In genomic region chr5:143547384-143547783, GRCm38 (mm10) we compare ENCODE assay signal across 8 mouse cellular contexts. TPM values are rescaled to one million over a fixed set of nuclear protein-coding genes. Genes with fewer than 3 reads are reported as not detected.
DNase-seq lines count a peak whose midpoint lies in the region; ATAC-seq and TF ChIP-seq lines count a peak whose summit lies in the region.

No protein-coding gene starts in this region.

- H3K27me3 ChIP-seq in MEL (ENCODE audit: control insufficient read depth in 1 of 2, insufficient read depth in 2 of 2, low read length in 2 of 2): peaks cover 3 to 5% of the 10 kb centered on the region in 2 experiments; a peak in 3 of 4 replicates
- H3K27me3 ChIP-seq in liver, embryonic 16.5 days (ENCODE audit: control insufficient read depth, insufficient read depth, low read depth, low read length): no peaks in the 10 kb centered on the region

- peaks cover 0 to 12% of the 10 kb centered on the region in 2 experiments; a peak in 2 of 4 replicates for H3K4me1 ChIP-seq in MEL (ENCODE audit: control insufficient read depth in 1 of 2, insufficient read depth in 2 of 2, low read length in 2 of 2)
- H3K4me1 ChIP-seq in liver, embryonic 16.5 days (ENCODE audit: control insufficient read depth, low read depth, low read length): peaks cover 23% of the 10 kb centered on the region

- H3K27ac ChIP-seq in MEL (ENCODE audit: control insufficient read depth, low read depth, low read length): no peak overlapping the region
- no peak overlapping the region; the same call in 1 of the 2 replicates for H3K27ac ChIP-seq in liver, embryonic 16.5 days (ENCODE audit: low read length)

- H3K4me3 ChIP-seq in MEL (ENCODE audit: control insufficient read depth in 1 of 2, insufficient read depth in 1 of 2, low read depth in 2 of 2, low read length in 2 of 2): peak overlapping the region; percentile 67 to 74
- no peak overlapping the region for H3K4me3 ChIP-seq in liver, embryonic 16.5 days (ENCODE audit: low read depth, low read length)

- no peak for TF ChIP-seq EP300 in MEL (IDR thresholded peaks at IDR 0.05; ENCODE audit: low read depth in 1 of 2, low read length in 2 of 2)

- TF ChIP-seq RAD21 in MEL (IDR thresholded peaks at IDR 0.05; ENCODE audit: low read depth, low read length): peak; percentile 90

- no peak for TF ChIP-seq POLR2A in MEL (IDR thresholded peaks at IDR 0.05; ENCODE audit: control insufficient read depth in 1 of 2, insufficient read depth in 1 of 2, low read depth in 1 of 2, low read length in 2 of 2, poor library complexity in 1 of 2)

- no peak for ATAC-seq in liver, embryonic 16.5 days (ENCODE audit: low read depth)

- H3K79me2 ChIP-seq in MEL (ENCODE audit: control insufficient read depth, insufficient read depth, low read length, poor library complexity): peaks cover 8% of the 10 kb centered on the region

- TF ChIP-seq CTCF in MEL (IDR thresholded peaks at IDR 0.05 in 2 of 3, conservative IDR thresholded peaks at IDR 0.05 in 1 of 3; ENCODE audit: control insufficient read depth in 1 of 3, insufficient read depth in 1 of 3, low read depth in 2 of 3, low read length in 3 of 3, poor library complexity in 1 of 3, severe bottlenecking in 1 of 3): peak; percentile 96 to 99 (median 97)

- H3K36me3 ChIP-seq in MEL (ENCODE audit: control insufficient read depth in 1 of 2, insufficient read depth in 2 of 2, low read length in 2 of 2): peaks cover 0 to 10% of the 10 kb centered on the region in 2 experiments; a peak in 2 of 4 replicates
- no peaks in the 10 kb centered on the region for H3K36me3 ChIP-seq in liver, embryonic 16.5 days (ENCODE audit: control insufficient read depth, insufficient read depth)

- DNase-seq in A20 (ENCODE audit: low read depth, low spot score) (peak; percentile 90), MEL (ENCODE audit: low read depth, low spot score) (peak; percentile 94)
- peak; percentile 78 for DNase-seq in cerebellum, adult 8-10 months
- DNase-seq in gastrocnemius, postnatal 25 days: peak; percentile 67
- peak; percentile 81 to 88 for DNase-seq in kidney, postnatal 36 days
- DNase-seq in retina, postnatal 1 day: peak; percentile 77
- peak; percentile 69 to 79 for DNase-seq in urinary bladder, postnatal 36 days (ENCODE audit: low spot score in 2 of 2)

- 3% methylated on average over 11 of the region's 11 CpGs for WGBS in liver, embryonic 16.5 days (ENCODE audit: insufficient replicate concordance)

- H3K9me3 ChIP-seq in MEL (replicated peaks; ENCODE audit: insufficient read depth, low read length): no peaks in the 10 kb centered on the region
- no peaks in the 10 kb centered on the region for H3K9me3 ChIP-seq in liver, embryonic 16.5 days (replicated peaks; ENCODE audit: control insufficient read depth, low read length)

- H3K9ac ChIP-seq in MEL (ENCODE audit: control insufficient read depth, low read depth, low read length, poor library complexity, severe bottlenecking): peak overlapping the region; percentile 75
- H3K9ac ChIP-seq in liver, embryonic 16.5 days (ENCODE audit: low read depth, low read length): peak overlapping the region; percentile 22; the same call in 1 of the 2 replicates

- peak overlapping the region; percentile 67 for H3K4me2 ChIP-seq in liver, embryonic 16.5 days (ENCODE audit: low read depth, low read length)

TF ChIP-seq in MEL, 35 proteins besides CTCF, POLR2A, EP300 and RAD21:
- TF ChIP-seq ZKSCAN1 (IDR thresholded peaks at IDR 0.05; ENCODE audit: low read depth, low read length) (no peak), SMC3 (IDR thresholded peaks at IDR 0.05; ENCODE audit: low read depth, low read length) (peak; percentile 87), JUND (IDR thresholded peaks at IDR 0.05; ENCODE audit: low read depth, low read length) (0 out of 2 replicates have a peak, but pooled peaks have one; percentile 23), POLR2AphosphoS5 (IDR thresholded peaks at IDR 0.05; ENCODE audit: borderline replicate concordance, low read depth, low read length) (no peak), MYC (IDR thresholded peaks at IDR 0.05; ENCODE audit: low read depth, low read length) (peak; percentile 92), MAFK (IDR thresholded peaks at IDR 0.05; ENCODE audit: borderline replicate concordance, low read depth, low read length) (no peak), TBP (IDR thresholded peaks at IDR 0.05; ENCODE audit: low read depth, low read length) (peak; percentile 95), SIN3A (IDR thresholded peaks at IDR 0.05; ENCODE audit: low read length) (peak; percentile 79), TCF12 (IDR thresholded peaks at IDR 0.05; ENCODE audit: low read depth, low read length) (no peak), ZNF384 (IDR thresholded peaks at IDR 0.05; ENCODE audit: low read depth, low read length) (no peak), CHD1 (IDR thresholded peaks at IDR 0.05; ENCODE audit: low read depth, low read length) (no peak), NRF1 (IDR thresholded peaks at IDR 0.05; ENCODE audit: insufficient read depth, low read depth, low read length, poor library complexity, severe bottlenecking) (0 out of 2 replicates have a peak, but pooled peaks have one; percentile 33), GABPA (IDR thresholded peaks at IDR 0.05; ENCODE audit: low read depth, low read length) (no peak), MXI1 (IDR thresholded peaks at IDR 0.05; ENCODE audit: low read depth, low read length) (peak; percentile 81), CHD2 (IDR thresholded peaks at IDR 0.05; ENCODE audit: low read length) (no peak), KAT2A (conservative IDR thresholded peaks at IDR 0.05; ENCODE audit: low read depth, low read length) (no peak), USF1 (IDR thresholded peaks at IDR 0.05; ENCODE audit: low read depth, low read length) (no peak), ZMIZ1 (IDR thresholded peaks at IDR 0.05; ENCODE audit: low read depth, low read length) (no peak), ELF1 (IDR thresholded peaks at IDR 0.05; ENCODE audit: low read depth, low read length) (no peak), MEF2A (IDR thresholded peaks at IDR 0.05; ENCODE audit: extremely low read depth, insufficient replicate concordance, low read depth, low read length, poor library complexity, severe bottlenecking) (no peak), NELFE (IDR thresholded peaks at IDR 0.05; ENCODE audit: low read depth, low read length) (no peak), MAZ (IDR thresholded peaks at IDR 0.05; ENCODE audit: low read depth, low read length) (no peak), HCFC1 (IDR thresholded peaks at IDR 0.05; ENCODE audit: low read depth, low read length) (peak; percentile 40; the same call in 1 of the 2 replicates), TAL1 (IDR thresholded peaks at IDR 0.05; ENCODE audit: low read length) (no peak), ZC3H11A (IDR thresholded peaks at IDR 0.05; ENCODE audit: low read depth, low read length) (peak; percentile 85), GATA1 (IDR thresholded peaks at IDR 0.05; ENCODE audit: low read depth, low read length) (no peak), MAX (IDR thresholded peaks at IDR 0.05; ENCODE audit: low read length) (peak; percentile 83), ETS1 (IDR thresholded peaks at IDR 0.05; ENCODE audit: low read depth, low read length) (no peak), RCOR1 (IDR thresholded peaks at IDR 0.05; ENCODE audit: low read depth, low read length) (no peak), UBTF (IDR thresholded peaks at IDR 0.05; ENCODE audit: borderline replicate concordance, insufficient read depth, low read depth, low read length) (no peak), BHLHE40 (IDR thresholded peaks at IDR 0.05; ENCODE audit: borderline replicate concordance, low read depth, low read length) (no peak), MYB (IDR thresholded peaks at IDR 0.05; ENCODE audit: low read depth, low read length) (no peak), E2F4 (IDR thresholded peaks at IDR 0.05; ENCODE audit: borderline replicate concordance, low read depth, low read length) (no peak), POLR2AphosphoS2 (IDR thresholded peaks at IDR 0.05; ENCODE audit: low read length) (no peak), USF2 (IDR thresholded peaks at IDR 0.05; ENCODE audit: borderline replicate concordance in 1 of 2, insufficient read depth in 1 of 2, low read depth in 1 of 2, low read length in 2 of 2) (no peak)

RNA-seq across cellular contexts. Expression of gene Rac1, which starts 19.5 kb away (rescaled TPM):
- 134 and 148 TPM in 2 replicates for total RNA-seq in MEL (2012; rRNA removed)
- polyA plus RNA-seq in MEL (2012; ENCODE audit: insufficient read depth in 1 of 2, insufficient read length in 2 of 2, low read depth in 1 of 2, low replicate concordance in 2 of 2, missing spikeins in 1 of 2): 100 to 1,000 TPM; 105 to 251 TPM
- total RNA-seq in gastrocnemius, postnatal 25 days (2021): 100 to 1,000 TPM; 180 to 184 TPM
- polyA plus RNA-seq in liver, embryonic 16.5 days (2015; fragmentation: Nextera tagmentation; extraction: Ambion mirVana): 104 and 135 TPM in 2 replicates
